Mouse (Mus musculus) neural tube, embryonic 11.5 days (tissue): ENCODE measurements around the gene Brd4. TPM values are rescaled to one million over a fixed set of nuclear protein-coding genes. Genes with fewer than 3 reads are reported as not detected.
A peak's percentile ranks its signal among the peaks of the same experiment; 100 is the strongest.

Experiments used
- ATAC-seq: fragments of 200-750 bp; cut with Nextera tagmentation; 2 replicates; pipeline ENCODE4 v1.8.0; 2017; ENCODE audit warnings: moderate number of reproducible peaks, mild to moderate bottlenecking, moderate TSS enrichment, moderate library complexity; ENCODE audit not compliant: insufficient read depth, low FRiP score, low TSS enrichment
- DNase-seq: peaks from one replicate; pipeline ENCODE4 v3.0.0-alpha.2; 2015; ENCODE audit warnings: low spot score
- H3K27ac ChIP-seq: fragments of 300-500 bp; sonication (generic); 2 replicates; pipeline ENCODE4 v1.5.1; 2014; ENCODE audit warnings: low read depth, mild to moderate bottlenecking, low read length
- H3K27me3 ChIP-seq: fragments of 300-500 bp; sonication (generic); 2 replicates; pipeline ENCODE4 v1.6.1; 2014; ENCODE audit warnings: mild to moderate bottlenecking, low read length, mixed read lengths; ENCODE audit not compliant: control insufficient read depth, insufficient read depth
- H3K36me3 ChIP-seq: fragments of 300-500 bp; sonication (generic); 2 replicates; pipeline ENCODE4 v1.6.1; 2014; ENCODE audit warnings: mild to moderate bottlenecking, low read length, moderate library complexity, mixed read lengths; ENCODE audit not compliant: control insufficient read depth, insufficient read depth
- H3K4me1 ChIP-seq: fragments of 300-500 bp; sonication (generic); 2 replicates; pipeline ENCODE4 v1.6.1; 2014; ENCODE audit warnings: low read length, mixed read lengths; ENCODE audit not compliant: control insufficient read depth, insufficient read depth
- H3K4me2 ChIP-seq: fragments of 300-500 bp; sonication (generic); 2 replicates; pipeline ENCODE4 v1.6.1; 2014; ENCODE audit warnings: low read depth, mild to moderate bottlenecking, moderate library complexity
- H3K4me3 ChIP-seq: fragments of 300-500 bp; sonication (generic); 2 replicates; pipeline ENCODE4 v1.5.1; 2014; ENCODE audit warnings: low read depth, low read length
- H3K9ac ChIP-seq: fragments of 300-500 bp; sonication (generic); 2 replicates; pipeline ENCODE4 v1.6.1; 2014; ENCODE audit warnings: mild to moderate bottlenecking, low read length
- H3K9me3 ChIP-seq: fragments of 300-500 bp; sonication (generic); 2 replicates; pipeline ENCODE4 v1.6.1; 2016; ENCODE audit warnings: low read length; ENCODE audit not compliant: control insufficient read depth
- WGBS: fragments of 180-500 bp; shearing (Covaris S2); extraction: QIAGEN DNeasy Blood & Tissue Kit; methylation state at CpG from one replicate; pipeline ENCODE4 v1.1.7; 2014; 5-methylcytosine and 5-hydroxymethylcytosine counted together
- polyA plus RNA-seq: library from polyadenylated mRNA; unstranded; fragments of >200 nt; fragmentation: Nextera tagmentation; extraction: Ambion mirVana; gene quantifications from 2 replicates; pipeline ENCODE4 v1.2.1, GENCODE M21; 2014

Brd4 gene
- polyA plus RNA-seq, 1 experiment from 2014 or later, result 115 TPM

DNA sequence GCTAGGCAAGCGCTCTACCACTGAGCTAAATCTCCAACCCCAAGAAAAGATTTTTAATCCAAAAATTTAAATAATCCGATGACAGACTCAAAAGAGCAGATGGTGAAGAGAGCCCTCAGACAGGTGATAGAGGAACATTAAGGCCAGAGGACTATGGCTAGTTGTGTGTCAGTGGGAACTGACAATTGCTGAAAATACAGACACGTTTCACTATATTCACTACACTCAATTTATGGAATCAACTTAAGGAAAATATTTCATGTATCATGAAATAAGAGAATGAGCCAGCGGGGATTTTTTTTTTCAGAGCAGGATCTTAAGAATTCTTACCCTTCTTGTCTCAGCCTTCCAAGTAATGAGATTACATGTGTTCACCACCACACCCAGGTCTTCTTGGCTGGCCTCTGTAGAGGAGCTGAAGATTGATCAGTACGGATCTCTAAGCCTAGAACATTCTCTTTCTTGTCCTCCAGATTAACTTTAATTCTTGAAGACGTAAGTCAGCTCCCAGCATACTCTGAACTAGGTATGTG lies 682 bp upstream of the Brd4 start:
- H3K9ac ChIP-seq, result peak overlapping the region; percentile 91
- ATAC-seq (no peak), DNase-seq (no peak)
- H3K4me2 ChIP-seq, result peak overlapping the region; percentile 74
- 52% methylated on average over 6 of the region's 6 CpGs for WGBS
- peak overlapping the region; percentile 97 for H3K4me3 ChIP-seq
- H3K27ac ChIP-seq, result peak overlapping the region; percentile 99
- H3K4me1 ChIP-seq, result peaks cover 10% of the 10 kb centered on the region
- no peaks in the 10 kb centered on the region for H3K9me3 ChIP-seq
- no peaks in the 10 kb centered on the region for H3K27me3 ChIP-seq
- H3K36me3 ChIP-seq, result no peaks in the 10 kb centered on the region

- Histone ChIP-seq H3K9me3 (no peaks in the 10 kb centered on the region), H3K36me3 (no peaks in the 10 kb centered on the region), H3K27me3 (no peaks in the 10 kb centered on the region), H3K9ac (peak overlapping the region; percentile 91), H3K4me2 (peak overlapping the region; percentile 74), H3K27ac (peak overlapping the region; percentile 99), H3K4me3 (peak overlapping the region; percentile 97), H3K4me1 (peaks cover 10% of the 10 kb centered on the region)
- under 1% methylated on average over 29 of the region's 41 CpGs for WGBS
- peak; percentile 55 for ATAC-seq
- DNase-seq, result peak; percentile 67
These were observed 726 bp downstream of the Brd4 start for GRCm38 (mm10) chr17:32283771-32284221.

GRCm38 (mm10) chr17:32283341-32283740 lies 1.2 kb downstream of the Brd4 start:
- DNase-seq (peak; percentile 21), ATAC-seq (no peak)
- 11% methylated on average over 7 of the region's 7 CpGs for WGBS
- H3K36me3 ChIP-seq, result no peaks in the 10 kb centered on the region
- H3K4me3 ChIP-seq, result peak overlapping the region; percentile 97
- peaks cover 10% of the 10 kb centered on the region for H3K4me1 ChIP-seq
- H3K9me3 ChIP-seq, result no peaks in the 10 kb centered on the region
- H3K27ac ChIP-seq, result peak overlapping the region; percentile 99; the same call in 1 of the 2 replicates
- peak overlapping the region; percentile 74 for H3K4me2 ChIP-seq
- H3K27me3 ChIP-seq, result no peaks in the 10 kb centered on the region
- H3K9ac ChIP-seq, result peak overlapping the region; percentile 91

GRCm38 (mm10) chr17:32281611-32282310 lies 2.8 kb downstream of the Brd4 start:
- 87% methylated on average over 4 of the region's 4 CpGs for WGBS
- peaks cover 10% of the 10 kb centered on the region for H3K4me1 ChIP-seq
- no peak overlapping the region for H3K4me2 ChIP-seq
- no peak for ATAC-seq
- no peak overlapping the region for H3K9ac ChIP-seq
- H3K4me3 ChIP-seq, result no peak overlapping the region
- H3K27ac ChIP-seq, result no peak overlapping the region
- H3K27me3 ChIP-seq, result no peaks in the 10 kb centered on the region
- H3K9me3 ChIP-seq, result no peaks in the 10 kb centered on the region
- no peaks in the 10 kb centered on the region for H3K36me3 ChIP-seq
- no peak for DNase-seq

DNA sequence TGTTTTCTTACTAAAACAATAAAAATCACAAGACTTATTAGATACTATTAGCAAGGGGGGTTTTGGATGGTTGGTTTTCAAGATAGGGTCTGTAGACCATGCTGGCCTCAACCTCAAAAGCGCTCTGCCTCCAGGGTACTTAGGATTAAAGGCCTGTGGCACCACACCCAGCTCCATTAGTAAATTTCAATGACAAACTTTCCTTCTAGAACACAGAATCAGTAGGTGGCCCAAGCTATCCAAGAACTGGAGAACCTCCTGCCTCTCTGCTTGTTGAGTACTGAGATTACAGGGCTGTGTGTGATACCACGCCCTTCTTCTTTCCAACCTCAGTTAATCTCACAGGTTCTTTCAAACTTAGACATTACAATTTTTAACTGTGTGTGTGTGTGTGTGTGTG lies 3.4 kb downstream of the Brd4 start:
- ATAC-seq, result no peak

GRCm38 (mm10) chr17:32280575-32280974 lies 3.9 kb downstream of the Brd4 start:
- Histone ChIP-seq H3K4me1 (peaks cover 10% of the 10 kb centered on the region), H3K9ac (no peak overlapping the region), H3K9me3 (no peaks in the 10 kb centered on the region), H3K27me3 (no peaks in the 10 kb centered on the region), H3K36me3 (no peaks in the 10 kb centered on the region), H3K27ac (no peak overlapping the region), H3K4me3 (no peak overlapping the region), H3K4me2 (no peak overlapping the region)
- 92% methylated on average over 3 of the region's 3 CpGs for WGBS
- ATAC-seq (no peak), DNase-seq (no peak)

More for the DNA sequence above, 3.4 kb downstream of the Brd4 start:
- H3K27me3 ChIP-seq, result no peaks in the 10 kb centered on the region
- peaks cover 10% of the 10 kb centered on the region for H3K4me1 ChIP-seq
- no peak overlapping the region for H3K4me2 ChIP-seq
- WGBS, result 100% methylated on average over 2 of the region's 2 CpGs
- H3K36me3 ChIP-seq, result no peaks in the 10 kb centered on the region
- H3K27ac ChIP-seq, result no peak overlapping the region
- DNase-seq, result no peak
- H3K9ac ChIP-seq, result no peak overlapping the region
- H3K4me3 ChIP-seq, result no peak overlapping the region
- no peaks in the 10 kb centered on the region for H3K9me3 ChIP-seq

GRCm38 (mm10) chr17:32277201-32277600 lies 7.3 kb downstream of the Brd4 start:
- Histone ChIP-seq H3K36me3 (no peaks in the 10 kb centered on the region), H3K27me3 (no peaks in the 10 kb centered on the region), H3K9ac (no peak overlapping the region), H3K4me2 (no peak overlapping the region), H3K4me3 (no peak overlapping the region), H3K27ac (no peak overlapping the region), H3K9me3 (no peaks in the 10 kb centered on the region), H3K4me1 (no peaks in the 10 kb centered on the region)
- no peak for DNase-seq
- WGBS, result 92% methylated on average over 1 of the region's 1 CpGs
- ATAC-seq, result no peak

GRCm38 (mm10) chr17:32275568-32275967 lies 9.0 kb downstream of the Brd4 start:
- no peak for ATAC-seq
- Histone ChIP-seq H3K27me3 (no peaks in the 10 kb centered on the region), H3K4me2 (no peak overlapping the region), H3K9ac (no peak overlapping the region), H3K36me3 (no peaks in the 10 kb centered on the region), H3K9me3 (no peaks in the 10 kb centered on the region), H3K4me3 (no peak overlapping the region), H3K27ac (no peak overlapping the region), H3K4me1 (no peaks in the 10 kb centered on the region)
- no peak for DNase-seq
- 91% methylated on average over 3 of the region's 3 CpGs for WGBS

- no peaks in the 10 kb centered on the region for H3K36me3 ChIP-seq
- H3K27me3 ChIP-seq, result no peaks in the 10 kb centered on the region
- ATAC-seq, result no peak
- WGBS, result 94% methylated on average over 7 of the region's 7 CpGs
- H3K4me3 ChIP-seq, result no peak overlapping the region
- H3K4me1 ChIP-seq, result no peaks in the 10 kb centered on the region
- no peaks in the 10 kb centered on the region for H3K9me3 ChIP-seq
- H3K27ac ChIP-seq, result no peak overlapping the region
- no peak for DNase-seq
- no peak overlapping the region for H3K9ac ChIP-seq
- no peak overlapping the region for H3K4me2 ChIP-seq
These were observed 15.4 kb downstream of the Brd4 start for GRCm38 (mm10) chr17:32269151-32269550.
